8 mouse cellular contexts compared by ENCODE assay signal in genomic region chr19:53676718-53677634, GRCm38 (mm10). TPM values are rescaled to one million over a fixed set of nuclear protein-coding genes. Genes with fewer than 3 reads are reported as not detected.
A peak's percentile ranks its signal among the peaks of the same experiment; 100 is the strongest.
DNase-seq lines count a peak whose midpoint lies in the region; ATAC-seq lines count a peak whose summit lies in the region.

Gene Rbm20 (plus strand): TSS chr19:53677306.

- peaks cover 63% of the 10 kb centered on the region for H3K27me3 ChIP-seq in forebrain, embryonic 13.5 days
- H3K27me3 ChIP-seq in splenic B cell, adult 2 months (ENCODE audit: control insufficient read depth, insufficient read depth, low read length, poor library complexity, severe bottlenecking): 0 out of 2 replicates have a peak, but pooled peaks cover 3% of the 10 kb centered on the region

- ATAC-seq in forebrain, embryonic 13.5 days: peak; percentile 85

- intact Hi-C loops in heart, postnatal 10 days (cut with DNase I): loop anchor here (5.0 kb wide), 1 partner anchor 35 kb away; no protein-coding TSS in a partner anchor

- H3K9me3 ChIP-seq in forebrain, embryonic 13.5 days (replicated peaks): no peaks in the 10 kb centered on the region

- H3K4me3 ChIP-seq in forebrain, embryonic 13.5 days: peak within 1 kb of the TSS; percentile 65

- H3K4me2 ChIP-seq in forebrain, embryonic 13.5 days: peak within 1 kb of the TSS; percentile 100

- no peaks in the 10 kb centered on the region for H3K36me3 ChIP-seq in forebrain, embryonic 13.5 days (ENCODE audit: poor library complexity, severe bottlenecking)
- H3K36me3 ChIP-seq in splenic B cell, adult 2 months (ENCODE audit: control insufficient read depth, insufficient read depth, low read length, poor library complexity, severe bottlenecking): no peaks in the 10 kb centered on the region

- peak within 1 kb of the TSS; percentile 70 for H3K9ac ChIP-seq in forebrain, embryonic 13.5 days

- 0% methylated on average over 72 of the region's 82 CpGs for WGBS in forebrain, embryonic 13.5 days

- H3K4me1 ChIP-seq in forebrain, embryonic 13.5 days: peaks cover 23% of the 10 kb centered on the region

- DNase-seq in cerebellum, adult 9-11 months: peak; percentile 10
- DNase-seq in cerebellum, adult 11 months: no peak
- DNase-seq in adrenal gland, adult 8-10 months: peak; percentile 12
- peak; percentile 85 to 89 for DNase-seq in heart, postnatal 10 days
- DNase-seq in kidney, postnatal 14 days: peak; percentile 73
- DNase-seq in lung, postnatal 36 days: peak; percentile 40
- DNase-seq in splenic B cell, adult 2 months (ENCODE audit: low read depth, low spot score): peak; percentile 5

- H3K27ac ChIP-seq in forebrain, embryonic 13.5 days: no peak within 1 kb of the TSS

RNA-seq across cellular contexts. Expression of gene Rbm20, which starts in this region (rescaled TPM):
- 1 to 10 TPM; 1.4 to 1.9 (median 1.7) TPM for total RNA-seq in adrenal gland, adult 8-10 months (2022)
- polyA plus RNA-seq in forebrain, embryonic 13.5 days (2015; fragmentation: Nextera tagmentation; extraction: Ambion mirVana): 5.8 and 7.9 TPM in 2 replicates
- 100 to 1,000 TPM; 257 to 294 TPM for total RNA-seq in heart, postnatal 10 days (2021)

Comparison
In these comparisons a context has a peak if more than half of its experiments do, and no peak if none do; other contexts are left out.
1. RNA of gene Rbm20 (total RNA-seq): 257 to 294 TPM in heart, postnatal 10 days; 1.4 to 1.9 TPM in adrenal gland, adult 8-10 months; every median in the first group is over 10 times any median in the second.